Mouse (Mus musculus) CD4-positive, CD25-positive, alpha-beta regulatory T cell, adult 2 months (primary cell): ENCODE measurements around the gene Egfem1.

Source experiments
- DNase-seq: peaks from one replicate; pipeline ENCODE4 v3.0.0-alpha.2; 2012; ENCODE audit warnings: low read depth, low spot score

Egfem1 gene

GRCm38 (mm10) chr3:29342223-29342791 is 260.5 kb downstream of the Egfem1 start:
- DNase-seq, result no peak

- no peak for DNase-seq
Observed at GRCm38 (mm10) chr3:29345805-29346204, 264.0 kb downstream of the Egfem1 start.

- DNase-seq, result no peak
Observed at GRCm38 (mm10) chr3:29366907-29367306, 285.1 kb downstream of the Egfem1 start.

- DNase-seq, result no peak
Observed at GRCm38 (mm10) chr3:29370519-29370918, 288.7 kb downstream of the Egfem1 start.

- no peak for DNase-seq
Observed at GRCm38 (mm10) chr3:29381255-29381654, 299.4 kb downstream of the Egfem1 start.

- no peak for DNase-seq
Observed at GRCm38 (mm10) chr3:29399064-29399463, 317.2 kb downstream of the Egfem1 start.

GRCm38 (mm10) chr3:29421634-29422033 is 339.8 kb downstream of the Egfem1 start:
- DNase-seq, result no peak

- no peak for DNase-seq
Observed at GRCm38 (mm10) chr3:29432109-29433091, 350.6 kb downstream of the Egfem1 start.

- DNase-seq, result no peak
Observed at GRCm38 (mm10) chr3:29443024-29443423, 361.2 kb downstream of the Egfem1 start.

GRCm38 (mm10) chr3:29444661-29445060 is 362.8 kb downstream of the Egfem1 start:
- no peak for DNase-seq

- DNase-seq, result no peak
Observed at GRCm38 (mm10) chr3:29446081-29446480, 364.3 kb downstream of the Egfem1 start.

GRCm38 (mm10) chr3:29448829-29449406 is 367.1 kb downstream of the Egfem1 start:
- DNase-seq, result no peak

- DNase-seq, result no peak
Observed at GRCm38 (mm10) chr3:29498211-29498610, 416.4 kb downstream of the Egfem1 start.

GRCm38 (mm10) chr3:29499188-29499587 is 417.4 kb downstream of the Egfem1 start:
- no peak for DNase-seq

- no peak for DNase-seq
Observed at GRCm38 (mm10) chr3:29525298-29525962, 443.6 kb downstream of the Egfem1 start.

- no peak for DNase-seq
Observed at GRCm38 (mm10) chr3:29525963-29526301, 444.1 kb downstream of the Egfem1 start.

GRCm38 (mm10) chr3:29539211-29539610 is 457.4 kb downstream of the Egfem1 start:
- no peak for DNase-seq

- no peak for DNase-seq
Observed at GRCm38 (mm10) chr3:29539902-29540301, 458.1 kb downstream of the Egfem1 start.

- no peak for DNase-seq
Observed at GRCm38 (mm10) chr3:29541477-29542079, 459.8 kb downstream of the Egfem1 start.

- DNase-seq, result no peak
Observed at GRCm38 (mm10) chr3:29544056-29544455, 462.2 kb downstream of the Egfem1 start.

- DNase-seq, result no peak
Observed at GRCm38 (mm10) chr3:29563171-29563570, 481.3 kb downstream of the Egfem1 start.
